Mouse (Mus musculus): ENCODE data around the gene 4930518I15Rik.
"Not testable (repeated sequence)": the region's sequence is repeated elsewhere in the genome, so short reads cannot be mapped to it uniquely, and the experiment has no call there.

Gene 4930518I15Rik

DNA sequence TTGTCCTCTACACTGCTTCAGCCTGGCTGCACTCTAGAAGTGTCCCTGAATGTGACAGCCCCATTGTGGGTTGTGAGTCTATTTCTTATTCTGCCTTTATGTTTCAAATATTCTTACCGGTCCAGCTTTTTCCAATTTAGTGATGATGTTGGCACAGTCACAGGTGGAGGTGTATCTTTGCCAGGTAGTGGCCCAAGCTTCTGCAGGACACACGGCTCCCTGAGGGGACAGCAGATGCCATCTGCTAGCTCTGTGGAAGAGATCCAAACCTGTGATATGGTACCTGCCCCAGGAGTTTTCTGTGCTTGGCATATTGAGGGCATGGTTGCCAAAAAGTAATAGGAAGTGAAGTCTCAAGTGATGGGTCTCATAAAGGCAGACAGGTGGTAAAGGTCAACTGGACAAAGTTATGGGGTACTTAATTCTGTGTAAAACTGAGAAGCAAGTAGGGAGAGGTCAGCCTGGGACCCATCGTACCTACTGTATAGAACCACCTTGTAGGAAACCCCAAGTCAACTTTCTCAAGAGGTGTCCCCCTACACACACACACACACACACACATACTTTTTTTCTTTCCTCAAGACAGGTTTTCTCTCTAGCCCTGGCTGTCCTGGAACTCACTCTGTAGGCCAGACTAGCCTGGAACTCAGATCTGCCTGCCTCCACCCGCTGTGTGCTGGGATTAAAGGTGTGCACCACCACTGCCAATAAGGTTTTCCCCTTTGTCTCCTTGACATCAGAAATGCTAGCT, 17.2 kb upstream of the 4930518I15Rik start:
- DNase-seq = peak; percentile 94

DNA sequence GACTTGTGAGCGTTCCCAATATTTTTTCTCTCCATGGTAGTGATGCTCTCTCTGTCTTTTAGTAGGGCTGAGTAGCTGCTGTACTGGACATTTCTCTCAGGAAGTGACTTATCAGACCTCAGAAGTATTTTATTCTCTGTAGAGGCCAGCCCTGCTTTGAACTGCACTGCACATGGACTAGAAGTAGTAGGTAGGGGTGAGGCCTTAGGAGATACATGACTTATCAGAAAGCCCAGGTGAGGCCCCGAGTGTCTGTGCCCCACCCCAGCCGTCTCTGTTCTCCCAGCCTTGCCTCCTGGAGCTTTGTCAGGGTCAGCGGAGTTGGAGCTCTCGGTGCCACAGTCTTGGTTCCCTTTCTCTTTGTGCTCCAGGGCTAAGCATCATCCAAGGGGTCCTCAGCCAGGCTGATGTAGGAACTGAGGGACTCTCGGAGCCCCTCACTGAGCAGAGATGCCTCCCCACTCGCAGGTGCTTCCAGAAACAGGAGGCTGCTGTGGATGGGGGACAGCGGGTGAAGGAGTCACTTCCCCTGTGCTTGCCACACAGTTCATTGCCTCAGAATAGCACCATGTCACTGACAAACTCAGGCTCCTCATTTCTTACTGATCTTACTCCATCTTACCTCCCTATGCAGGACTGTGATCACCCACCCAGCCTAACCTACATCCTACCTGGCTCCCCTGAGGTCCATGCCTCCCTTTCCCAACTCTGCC, 16.5 kb upstream of the 4930518I15Rik start:
- DNase-seq = peak; percentile 46

DNA sequence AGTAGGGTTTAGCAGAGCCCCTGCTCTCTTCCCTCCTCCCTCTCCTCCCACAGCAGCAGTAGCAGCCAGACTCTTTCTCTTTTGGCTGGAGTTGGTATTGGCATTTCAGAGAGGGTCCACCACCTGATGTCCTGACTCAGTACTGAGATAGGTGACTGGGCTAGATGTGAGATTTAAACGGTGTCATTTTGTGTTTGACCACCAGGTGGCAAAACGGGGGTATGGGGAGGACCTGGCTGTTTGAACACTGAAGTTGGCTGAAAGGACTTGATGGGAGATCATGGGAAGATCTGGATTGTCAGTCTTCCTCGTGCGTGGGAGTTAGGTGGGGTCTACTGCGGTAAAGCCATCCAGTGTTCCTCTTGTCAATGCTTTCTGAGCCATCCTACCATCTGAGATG, 15.9 kb upstream of the 4930518I15Rik start:
- peak; percentile 72 for DNase-seq

DNA sequence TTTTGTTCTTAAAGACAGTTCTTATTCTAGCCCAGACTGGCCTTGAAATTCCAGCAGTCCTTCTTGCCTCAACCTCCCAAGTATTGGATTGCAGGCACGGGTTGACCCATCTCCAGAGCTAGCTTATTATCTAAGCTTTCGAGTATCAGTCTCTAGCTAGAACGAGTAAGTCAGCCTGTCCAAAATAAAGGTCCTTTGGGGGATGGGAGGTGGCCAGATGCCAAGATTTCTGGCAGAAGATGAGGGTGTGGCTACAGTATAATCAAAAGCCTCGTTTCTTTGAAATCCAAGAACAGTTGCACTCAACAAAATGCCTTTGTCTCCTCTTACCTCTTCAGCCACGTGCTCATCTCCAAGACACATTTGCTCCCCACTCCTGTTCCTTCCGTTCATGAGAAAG, 12.8 kb upstream of the 4930518I15Rik start:
- no peak for DNase-seq

DNA sequence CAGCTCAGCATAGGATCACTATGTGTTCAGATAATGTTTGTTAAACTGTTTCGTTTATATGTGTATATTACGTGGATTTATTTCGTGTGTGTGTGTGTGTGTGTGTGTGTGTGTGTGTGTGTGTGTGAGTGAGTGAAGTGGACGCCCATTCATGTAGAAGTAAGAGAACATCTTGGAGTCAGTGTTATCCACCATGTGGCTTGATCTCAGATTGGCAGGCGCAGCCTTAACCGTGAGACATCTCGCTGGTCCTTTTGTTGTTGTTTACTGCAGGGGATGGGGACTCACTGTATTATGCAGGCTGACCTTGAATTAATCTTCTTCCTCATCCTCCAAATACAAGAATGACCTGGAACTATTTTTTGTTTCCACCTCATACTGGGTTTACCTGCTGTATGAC, 11.8 kb upstream of the 4930518I15Rik start:
- no peak for DNase-seq

DNA sequence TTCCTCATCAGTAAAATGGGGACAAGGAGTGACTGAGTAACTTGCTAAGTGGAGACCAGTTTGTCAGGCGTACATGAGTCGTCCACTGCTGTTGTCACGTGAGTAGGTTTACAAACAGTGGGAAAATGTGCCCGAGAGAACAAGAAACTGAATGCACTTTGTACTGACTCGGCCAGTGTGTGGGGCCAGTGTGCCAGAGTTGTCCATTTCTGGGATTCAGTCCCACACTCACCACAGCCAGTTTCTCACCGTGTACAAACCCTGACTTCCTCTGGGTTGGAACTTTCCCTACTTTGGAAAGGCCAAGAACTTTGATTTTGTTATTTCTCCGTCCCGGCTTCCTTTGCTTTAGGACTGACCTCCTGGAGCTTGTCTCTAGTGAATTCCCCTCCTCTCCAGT, 11.2 kb upstream of the 4930518I15Rik start:
- no peak for DNase-seq

DNA sequence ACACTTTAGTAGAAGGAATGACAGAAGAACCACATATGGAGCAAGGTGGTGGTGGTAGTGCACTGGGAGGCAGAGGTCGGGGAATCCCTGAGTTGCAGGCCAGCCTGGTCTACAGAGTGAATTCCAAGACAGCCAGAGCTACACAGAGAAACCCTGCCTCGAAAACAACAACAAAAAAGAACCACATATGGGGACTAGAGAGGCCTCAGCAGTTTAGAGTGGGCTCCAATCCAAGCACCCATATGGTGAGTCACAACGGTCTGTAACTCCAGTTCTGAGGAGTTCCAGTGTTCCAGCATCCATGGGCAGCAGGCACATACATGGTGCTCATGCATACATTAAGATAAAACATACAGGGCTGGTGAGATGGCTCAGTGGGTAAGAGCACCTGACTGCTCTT, 6.7 kb upstream of the 4930518I15Rik start:
- no peak for DNase-seq

DNA sequence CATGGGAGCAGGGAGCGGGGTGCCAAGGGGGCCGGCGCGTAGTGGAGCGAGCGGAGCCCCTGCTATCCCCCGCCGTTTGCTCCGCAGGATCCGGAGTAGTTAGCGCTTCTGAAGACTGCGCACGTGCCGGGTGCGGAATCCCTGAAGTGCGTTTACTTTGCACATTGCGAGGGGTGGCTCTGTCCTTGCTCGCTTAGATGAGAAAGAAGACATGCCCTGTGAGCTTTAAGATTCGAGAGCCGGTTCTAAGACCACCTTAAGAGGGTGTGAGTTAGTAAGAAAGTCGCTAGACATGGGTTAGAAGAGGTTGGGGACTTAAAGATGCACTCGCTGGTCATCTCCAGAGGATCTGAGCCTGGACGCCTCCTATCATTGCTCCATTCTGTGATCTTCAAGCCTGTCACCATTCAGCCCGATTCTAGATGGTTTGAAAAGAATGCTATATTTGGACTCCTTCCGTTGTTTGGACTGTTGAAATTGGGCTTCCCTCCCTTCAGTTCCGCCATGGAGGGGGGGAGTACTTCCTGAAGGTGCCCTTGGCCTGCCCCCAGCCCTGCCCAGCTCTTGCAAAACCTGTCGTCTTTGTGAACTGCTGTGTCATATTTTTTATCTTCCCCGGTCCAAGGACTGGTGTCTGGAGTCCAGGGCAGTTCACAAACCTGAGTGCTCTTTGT, 5.9 kb upstream of the 4930518I15Rik start:
- no peak for DNase-seq

DNA sequence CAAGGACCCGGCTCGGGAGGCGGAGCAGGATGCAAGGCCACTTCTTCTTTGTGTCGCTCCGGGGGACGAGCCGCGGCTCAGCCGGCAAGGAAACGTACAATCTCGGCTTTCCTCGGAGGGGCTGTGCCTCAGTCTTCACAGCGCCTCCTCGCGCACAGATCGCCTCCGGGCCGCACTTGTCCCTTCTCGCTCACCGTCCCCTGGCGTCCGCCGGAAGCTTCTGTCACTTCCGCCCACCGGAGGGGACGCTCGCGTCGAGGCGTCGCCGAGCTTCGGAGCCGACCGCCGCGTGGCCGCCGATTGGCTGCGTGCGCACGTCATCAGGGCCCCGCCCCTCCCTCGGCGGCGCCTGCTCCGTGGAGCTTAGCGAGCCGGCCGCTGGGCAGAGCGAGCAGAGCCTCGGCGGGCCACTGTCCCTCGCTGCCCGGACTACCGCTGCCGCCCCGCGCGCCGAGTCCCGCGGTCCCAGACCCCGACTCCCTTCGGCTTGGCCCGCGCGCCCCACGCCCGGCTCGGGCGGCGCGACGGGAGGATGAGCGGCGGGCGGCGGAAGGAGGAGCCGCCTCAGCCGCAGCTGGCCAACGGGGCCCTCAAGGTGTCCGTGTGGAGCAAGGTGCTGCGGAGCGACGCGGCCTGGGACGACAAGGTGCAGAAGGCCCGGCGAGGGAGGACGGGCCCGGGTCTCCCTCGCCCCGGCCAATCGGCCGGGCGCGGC, 5.2 kb upstream of the 4930518I15Rik start, which contains the start of gene Rab5if:
Gene Rab5if (plus strand): TSS at position 357 of the 715 bp plus-strand sequence.
- DNase-seq = peak; percentile 97

DNA sequence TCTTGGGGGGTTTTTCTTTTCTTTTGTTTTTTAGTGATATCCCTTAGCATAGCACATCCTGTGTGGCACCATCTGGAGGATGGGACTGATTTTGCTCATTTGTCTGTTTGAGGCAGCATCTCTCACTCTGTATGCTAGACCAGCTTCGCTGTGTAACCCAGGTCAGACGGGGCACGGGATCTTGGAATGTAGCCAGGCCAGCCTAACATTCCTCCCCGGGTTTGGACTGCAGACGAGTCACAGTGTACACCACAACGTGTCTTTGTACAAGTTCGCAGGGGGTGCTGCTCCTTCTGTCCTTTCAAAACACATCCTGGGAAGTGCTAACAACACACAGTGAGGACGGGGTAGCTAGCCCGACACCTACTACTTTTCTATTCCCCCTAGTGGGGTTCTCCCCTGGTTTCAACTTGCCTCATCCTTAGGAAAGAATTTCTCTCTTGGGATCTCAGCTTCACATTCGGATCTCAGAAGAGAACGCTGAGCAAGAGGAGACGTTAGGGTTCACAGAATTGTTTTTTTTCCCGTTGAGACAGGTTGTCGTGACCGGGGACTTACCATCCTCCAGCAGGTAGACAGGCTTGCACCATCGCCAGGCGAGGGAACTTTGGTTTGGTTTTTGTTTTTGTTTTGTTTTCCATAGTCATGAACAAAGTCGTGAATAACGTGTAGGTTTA, 4.4 kb upstream of the 4930518I15Rik start:
- no peak for DNase-seq

DNA sequence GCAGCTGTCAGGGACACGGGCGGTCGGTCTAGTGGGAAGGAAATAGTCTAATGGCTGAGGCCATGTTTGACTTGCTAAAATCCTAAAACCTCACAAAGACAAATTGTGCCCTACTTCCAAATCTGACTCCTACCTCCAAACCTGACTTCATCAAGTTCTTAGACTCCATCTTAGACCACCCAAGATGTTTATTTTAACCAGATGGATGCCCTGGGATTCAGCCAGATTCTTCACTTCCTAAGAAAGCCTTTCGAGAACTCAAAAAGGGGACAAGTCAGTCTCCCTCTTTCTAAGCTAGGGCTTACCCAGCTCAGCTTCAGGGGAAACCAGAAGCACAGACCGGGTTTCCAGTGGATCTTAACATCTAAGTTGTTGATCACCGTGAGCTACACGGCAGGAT, 925 bp upstream of the 4930518I15Rik start:
- no peak for DNase-seq

DNA sequence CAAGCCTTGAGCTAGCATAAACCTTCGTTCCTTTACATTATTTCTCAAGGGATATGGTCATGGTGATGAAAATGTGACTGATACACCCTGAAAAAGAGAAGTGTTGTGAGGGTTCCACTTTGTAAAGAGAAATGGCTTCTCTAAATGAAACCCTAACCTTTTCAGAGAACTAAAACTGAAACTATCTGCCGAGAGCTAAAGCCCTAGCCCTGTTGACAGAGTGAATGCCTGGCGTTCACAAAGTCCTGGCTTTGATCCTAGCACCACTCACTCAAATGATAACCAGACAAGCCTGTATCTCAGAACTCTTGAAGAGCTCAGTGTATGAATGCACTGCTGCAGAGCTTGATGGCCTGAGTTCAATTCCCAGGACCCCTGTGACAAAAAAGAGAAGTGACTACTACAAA, 358 bp downstream of the 4930518I15Rik start:
- no peak for DNase-seq

DNA sequence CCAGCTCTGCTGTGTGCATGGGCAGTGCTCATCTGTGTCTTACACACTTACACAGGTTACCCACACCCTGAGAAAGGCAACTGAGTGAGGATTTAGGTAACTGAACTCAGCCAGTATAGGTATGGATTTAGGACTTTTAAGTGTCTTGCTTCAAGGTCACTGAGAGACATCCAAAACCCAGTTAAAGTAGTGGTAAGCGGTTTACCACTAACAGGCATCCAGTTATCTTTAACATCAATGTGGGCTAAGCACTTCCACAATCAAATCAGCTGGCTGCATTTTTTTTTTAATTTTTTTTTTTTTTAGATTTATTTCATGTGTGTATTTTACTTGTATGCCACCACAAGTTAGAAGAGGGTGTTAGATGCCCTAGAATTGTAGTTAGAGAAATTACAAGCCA, 1.4 kb downstream of the 4930518I15Rik start:
- no peak for DNase-seq

DNA sequence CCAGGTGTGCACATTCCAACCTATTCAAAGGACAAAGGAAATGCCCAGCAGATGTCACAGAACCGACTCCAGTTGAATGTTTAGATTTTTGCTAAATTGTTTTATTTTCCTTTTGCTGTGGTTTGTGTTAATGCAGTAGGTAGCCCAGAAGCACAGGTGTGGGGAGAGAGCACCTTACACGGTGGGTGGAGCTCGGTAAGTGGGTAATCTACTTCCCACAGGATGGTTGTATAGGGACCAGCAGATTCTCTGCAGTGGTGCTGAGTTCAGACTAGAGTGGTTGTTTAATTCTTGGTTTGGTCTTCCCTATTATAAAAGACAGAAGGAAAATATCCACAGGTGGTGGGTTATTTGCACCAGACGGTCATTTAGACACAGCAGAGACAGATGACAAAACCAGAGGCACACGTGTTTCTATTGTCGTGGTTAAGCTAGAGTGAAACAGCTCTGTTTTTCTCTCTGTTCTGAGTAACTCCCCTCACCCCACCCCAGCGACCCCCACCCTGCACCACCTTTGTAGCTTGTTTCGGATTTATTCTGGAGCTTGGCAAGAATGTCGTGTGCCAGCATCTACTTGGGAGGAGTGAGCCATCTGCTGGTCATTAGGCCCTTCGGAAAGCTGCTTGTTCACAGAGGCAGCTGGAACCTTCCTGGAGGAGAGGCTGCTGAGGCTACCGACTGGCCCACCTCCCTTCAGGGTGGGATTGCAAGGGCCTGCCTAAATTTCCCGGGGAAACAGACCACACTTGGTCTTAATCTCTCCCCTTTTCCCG, 3.6 kb downstream of the 4930518I15Rik start:
- not testable (repeated sequence) for DNase-seq

DNA sequence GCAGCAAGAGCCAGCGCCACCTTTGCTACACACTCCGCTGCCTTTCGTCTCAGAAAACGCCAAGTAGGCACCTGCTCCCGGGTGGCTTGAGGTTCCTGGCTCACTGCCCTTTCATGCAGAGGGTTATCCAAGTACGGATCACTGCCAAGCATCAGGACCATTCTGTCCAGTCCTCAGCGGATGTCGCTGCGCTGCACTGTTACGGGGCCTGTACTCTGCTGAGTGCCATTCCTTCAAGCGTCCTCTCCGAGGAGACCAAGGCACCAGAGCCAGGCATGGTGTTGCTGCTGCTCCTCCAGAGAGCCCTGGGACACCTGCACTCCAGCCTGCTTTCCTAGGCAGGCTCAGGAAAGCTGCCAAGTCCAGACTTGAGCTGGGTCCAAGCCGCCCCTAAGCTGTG, 4.2 kb downstream of the 4930518I15Rik start:
- DNase-seq = not testable (repeated sequence)

DNA sequence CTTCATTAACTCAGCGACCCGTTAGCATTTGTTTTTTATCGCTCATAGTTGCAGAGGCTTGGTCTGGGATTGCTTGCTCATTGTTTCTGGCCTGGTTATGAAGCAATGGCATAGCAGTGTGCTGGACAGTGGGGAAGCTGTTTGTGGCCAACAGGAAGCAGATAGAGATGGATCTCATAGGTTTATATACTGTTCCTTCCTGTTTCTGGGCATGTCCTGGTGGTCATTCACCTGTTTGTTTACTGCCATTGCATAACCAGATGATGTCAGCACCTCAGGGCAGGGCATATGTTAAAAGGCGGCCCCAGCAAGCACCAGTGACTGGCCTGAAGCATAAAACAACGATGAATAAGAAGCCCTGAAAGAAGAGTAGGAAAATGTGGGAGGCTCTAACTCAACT, 7.2 kb downstream of the 4930518I15Rik start:
- no peak for DNase-seq

DNA sequence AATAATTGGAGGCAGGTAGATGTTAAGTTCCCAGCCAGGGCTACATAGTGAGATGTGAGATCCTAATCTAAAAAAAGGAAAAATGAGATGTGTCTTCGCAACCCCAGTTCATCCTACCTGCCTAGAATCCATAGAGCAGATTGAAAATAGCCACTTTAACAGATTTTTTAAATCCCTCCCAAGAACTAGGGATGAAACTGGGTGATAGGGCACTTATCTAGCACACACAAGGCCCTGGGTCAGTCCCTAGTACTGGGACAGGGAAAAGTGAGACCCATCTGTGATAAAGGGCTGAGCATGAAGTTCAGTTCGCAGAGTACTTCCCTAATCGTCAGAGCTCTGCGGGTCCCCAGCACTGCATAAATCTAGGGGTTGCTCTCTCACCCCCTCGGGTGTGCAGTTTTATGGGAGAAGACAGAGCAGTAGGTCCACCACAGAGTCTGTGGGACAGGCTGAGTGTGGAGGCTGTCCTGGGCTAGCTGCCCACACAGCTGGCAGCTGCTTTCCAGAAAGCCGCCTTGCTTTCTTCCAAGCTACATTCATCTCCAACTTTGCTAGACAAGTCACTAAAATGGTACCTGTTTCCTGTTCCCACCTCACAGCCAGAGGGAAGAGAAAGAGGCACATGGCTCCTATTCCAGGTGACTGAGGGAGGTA, 9.1 kb downstream of the 4930518I15Rik start:
- DNase-seq = no peak

DNA sequence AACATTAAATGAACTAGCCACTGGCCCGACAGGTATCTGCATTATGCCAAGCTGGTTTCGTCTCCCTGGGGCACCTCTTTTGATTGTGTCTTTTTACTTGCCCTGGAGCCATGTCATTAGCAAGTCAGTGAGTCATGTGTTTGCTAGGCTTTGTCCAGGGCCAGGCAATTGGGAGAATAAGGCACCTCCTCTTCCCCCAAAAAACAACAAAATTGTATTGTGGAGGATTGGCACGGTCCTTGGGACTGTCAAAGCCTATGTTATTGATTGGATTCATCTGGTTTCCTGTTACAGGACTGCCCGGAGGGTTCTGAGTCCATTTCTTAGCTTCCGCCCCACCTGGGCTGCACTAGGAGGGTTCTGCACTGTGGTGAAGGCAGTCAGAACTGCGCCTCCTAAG, 10.1 kb downstream of the 4930518I15Rik start:
- no peak for DNase-seq

DNA sequence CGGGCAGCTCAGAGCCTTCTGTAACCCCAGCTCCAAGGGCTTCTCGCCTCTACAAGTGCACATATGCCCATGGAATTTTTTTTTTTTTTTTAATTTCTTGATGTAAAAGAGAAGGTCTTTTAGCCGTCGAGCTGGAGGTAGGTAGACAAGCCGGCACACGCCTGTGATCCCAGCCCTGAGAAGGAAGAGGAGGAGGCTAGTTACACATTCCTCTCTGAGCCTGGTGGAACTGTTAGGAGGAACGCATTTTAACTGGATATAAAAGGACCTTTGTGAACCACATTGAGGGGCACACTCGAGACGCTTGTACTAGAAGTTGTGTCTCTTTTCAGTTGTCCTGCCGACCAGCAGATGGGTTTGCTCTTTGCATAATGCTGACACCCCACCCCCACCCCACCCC, 13.0 kb downstream of the 4930518I15Rik start:
- no peak for DNase-seq

DNA sequence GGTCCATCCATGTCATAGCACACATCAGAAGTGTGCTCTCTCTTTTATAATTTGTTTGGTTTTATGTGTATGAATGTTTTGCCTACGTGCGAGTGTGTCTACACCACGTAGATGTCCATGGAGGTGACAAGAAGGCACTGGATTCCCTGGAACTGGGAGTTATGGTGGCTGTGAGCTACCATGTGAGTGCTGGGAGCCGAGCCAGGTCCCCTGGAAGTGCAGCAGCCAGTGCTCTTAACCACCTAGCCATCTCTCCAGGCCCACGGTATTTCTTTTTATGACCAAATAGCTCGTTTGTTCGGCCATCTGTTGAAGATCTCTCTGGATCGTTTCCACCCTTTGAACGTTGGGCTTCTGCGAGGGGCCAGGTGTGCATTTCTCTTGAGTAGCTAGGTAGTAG, 14.4 kb downstream of the 4930518I15Rik start:
- DNase-seq = no peak

DNA sequence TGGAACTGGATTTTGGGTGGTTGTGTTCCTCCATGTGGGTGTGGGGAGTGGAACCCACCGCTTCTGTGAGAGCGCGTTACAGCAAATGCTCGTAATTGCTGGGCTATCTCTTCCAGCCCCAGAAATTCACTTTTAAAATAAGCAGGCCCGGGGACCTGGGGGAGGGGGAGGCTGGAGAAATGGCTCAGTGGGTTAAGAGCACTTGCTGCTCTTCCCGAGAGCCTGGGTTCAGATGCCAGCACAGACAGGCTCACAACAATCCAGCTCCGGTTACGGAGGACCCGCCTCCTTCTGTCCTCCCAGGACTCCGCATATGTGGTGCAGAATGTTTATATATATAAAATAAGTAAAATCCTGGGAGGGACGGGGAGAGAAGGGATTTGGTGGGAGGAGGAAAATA, 15.0 kb downstream of the 4930518I15Rik start:
- DNase-seq = no peak
